Mouse (Mus musculus): ENCODE measurements around the gene Smarca2. TPM values are rescaled to one million over a fixed set of nuclear protein-coding genes. Genes with fewer than 3 reads are reported as not detected.
"Not testable (repeated sequence)": the region's sequence is repeated elsewhere in the genome, so short reads cannot be mapped to it uniquely, and the experiment has no call there.

The Smarca2 gene
- polyA plus RNA-seq, 1 experiment from 2014 or later = 46.3 TPM

GRCm38 (mm10) chr19:26730486-26730885 is 125.6 kb downstream of the Smarca2 start:
- H3K4me3 ChIP-seq (ENCODE audit: low read depth, low read length) = no peak overlapping the region
- no peak for DNase-seq (ENCODE audit: low spot score)
- H3K27me3 ChIP-seq (replicated peaks; ENCODE audit: insufficient read depth, low read length) = no peaks in the 10 kb centered on the region
- no peak overlapping the region for H3K4me2 ChIP-seq (replicated peaks; ENCODE audit: low read depth, low read length)
- H3K9me3 ChIP-seq (ENCODE audit: low read length) = no peaks in the 10 kb centered on the region
- H3K9ac ChIP-seq (replicated peaks; ENCODE audit: low read depth) = no peak overlapping the region
- 55% methylated on average over 9 of the region's 9 CpGs for WGBS
- peaks cover 8% of the 10 kb centered on the region; the same call in 1 of the 2 replicates for H3K4me1 ChIP-seq (ENCODE audit: insufficient read depth, low read depth, low read length)
- TF ChIP-seq EP300 (IDR thresholded peaks at IDR 0.05) = no peak
- TF ChIP-seq CTCF (IDR thresholded peaks at IDR 0.05) = no peak
- no peak for ATAC-seq
- no peak overlapping the region for H3K27ac ChIP-seq (ENCODE audit: low read length)
- no peaks in the 10 kb centered on the region; the same call in 1 of the 2 replicates for H3K36me3 ChIP-seq (ENCODE audit: insufficient read depth, low read length)

- DNase-seq (ENCODE audit: low spot score) = no peak
- no peaks in the 10 kb centered on the region for H3K27me3 ChIP-seq (replicated peaks; ENCODE audit: insufficient read depth, low read length)
- peaks cover 8% of the 10 kb centered on the region; the same call in 1 of the 2 replicates for H3K4me1 ChIP-seq (ENCODE audit: insufficient read depth, low read depth, low read length)
- WGBS = 69% methylated on average over 4 of the region's 4 CpGs
- TF ChIP-seq EP300 (IDR thresholded peaks at IDR 0.05) = no peak
- no peak for TF ChIP-seq CTCF (IDR thresholded peaks at IDR 0.05)
- H3K9ac ChIP-seq (replicated peaks; ENCODE audit: low read depth) = no peak overlapping the region
- H3K4me3 ChIP-seq (ENCODE audit: low read depth, low read length) = no peak overlapping the region
- ATAC-seq = no peak
- peak overlapping the region; percentile 3; the same call in 1 of the 2 replicates for H3K27ac ChIP-seq (ENCODE audit: low read length)
- no peaks in the 10 kb centered on the region; the same call in 1 of the 2 replicates for H3K36me3 ChIP-seq (ENCODE audit: insufficient read depth, low read length)
- no peaks in the 10 kb centered on the region for H3K9me3 ChIP-seq (ENCODE audit: low read length)
- no peak overlapping the region for H3K4me2 ChIP-seq (replicated peaks; ENCODE audit: low read depth, low read length)
Measured at GRCm38 (mm10) chr19:26731121-26731520, 126.3 kb downstream of the Smarca2 start.

GRCm38 (mm10) chr19:26731809-26732208 is 127.0 kb downstream of the Smarca2 start:
- no peaks in the 10 kb centered on the region; the same call in 1 of the 2 replicates for H3K36me3 ChIP-seq (ENCODE audit: insufficient read depth, low read length)
- no peaks in the 10 kb centered on the region for H3K27me3 ChIP-seq (replicated peaks; ENCODE audit: insufficient read depth, low read length)
- 6% methylated on average over 4 of the region's 4 CpGs for WGBS
- peak; percentile 70 for TF ChIP-seq CTCF (IDR thresholded peaks at IDR 0.05)
- 0 out of 2 replicates have a peak, but pooled peaks have one; percentile 13 for TF ChIP-seq EP300 (IDR thresholded peaks at IDR 0.05)
- no peak overlapping the region for H3K9ac ChIP-seq (replicated peaks; ENCODE audit: low read depth)
- DNase-seq (ENCODE audit: low spot score) (peak; percentile 83), ATAC-seq (peak; percentile 50; the same call in 1 of the 2 replicates)
- no peak overlapping the region; the same call in 1 of the 2 replicates for H3K4me2 ChIP-seq (replicated peaks; ENCODE audit: low read depth, low read length)
- H3K4me3 ChIP-seq (ENCODE audit: low read depth, low read length) = no peak overlapping the region
- H3K27ac ChIP-seq (ENCODE audit: low read length) = no peak overlapping the region
- H3K4me1 ChIP-seq (ENCODE audit: insufficient read depth, low read depth, low read length) = peaks cover 8% of the 10 kb centered on the region; the same call in 1 of the 2 replicates
- H3K9me3 ChIP-seq (ENCODE audit: low read length) = no peaks in the 10 kb centered on the region

GRCm38 (mm10) chr19:26733055-26733454 is 128.2 kb downstream of the Smarca2 start:
- no peak overlapping the region for H3K4me2 ChIP-seq (replicated peaks; ENCODE audit: low read depth, low read length)
- ATAC-seq = no peak
- H3K36me3 ChIP-seq (ENCODE audit: insufficient read depth, low read length) = no peaks in the 10 kb centered on the region; the same call in 1 of the 2 replicates
- no peak overlapping the region for H3K9ac ChIP-seq (replicated peaks; ENCODE audit: low read depth)
- H3K4me3 ChIP-seq (ENCODE audit: low read depth, low read length) = no peak overlapping the region
- no peak for DNase-seq (ENCODE audit: low spot score)
- H3K27me3 ChIP-seq (replicated peaks; ENCODE audit: insufficient read depth, low read length) = no peaks in the 10 kb centered on the region
- no peak for TF ChIP-seq CTCF (IDR thresholded peaks at IDR 0.05)
- no peak for TF ChIP-seq EP300 (IDR thresholded peaks at IDR 0.05)
- 73% methylated on average over 2 of the region's 2 CpGs for WGBS
- H3K27ac ChIP-seq (ENCODE audit: low read length) = no peak overlapping the region
- H3K9me3 ChIP-seq (ENCODE audit: low read length) = no peaks in the 10 kb centered on the region
- H3K4me1 ChIP-seq (ENCODE audit: insufficient read depth, low read depth, low read length) = peaks cover 4% of the 10 kb centered on the region; the same call in 1 of the 2 replicates

GRCm38 (mm10) chr19:26733546-26734100 is 128.8 kb downstream of the Smarca2 start:
- Histone ChIP-seq H3K27ac (ENCODE audit: low read length) (no peak overlapping the region; the same call in 1 of the 2 replicates), H3K4me3 (ENCODE audit: low read depth, low read length) (no peak overlapping the region), H3K9me3 (ENCODE audit: low read length) (no peaks in the 10 kb centered on the region), H3K36me3 (ENCODE audit: insufficient read depth, low read length) (no peaks in the 10 kb centered on the region; the same call in 1 of the 2 replicates), H3K4me1 (ENCODE audit: insufficient read depth, low read depth, low read length) (peaks cover 4% of the 10 kb centered on the region; the same call in 1 of the 2 replicates), H3K4me2 (replicated peaks; ENCODE audit: low read depth, low read length) (no peak overlapping the region), H3K9ac (replicated peaks; ENCODE audit: low read depth) (no peak overlapping the region), H3K27me3 (replicated peaks; ENCODE audit: insufficient read depth, low read length) (no peaks in the 10 kb centered on the region)
- ATAC-seq = 0 out of 2 replicates have a peak, but pooled peaks have one; percentile 14
- TF ChIP-seq CTCF (IDR thresholded peaks at IDR 0.05) = no peak
- TF ChIP-seq EP300 (IDR thresholded peaks at IDR 0.05) = no peak
- 51% methylated on average over 7 of the region's 7 CpGs for WGBS
- no peak for DNase-seq (ENCODE audit: low spot score)

GRCm38 (mm10) chr19:26734704-26735109 is 129.9 kb downstream of the Smarca2 start:
- Histone ChIP-seq H3K27ac (ENCODE audit: low read length) (no peak overlapping the region), H3K4me3 (ENCODE audit: low read depth, low read length) (no peak overlapping the region), H3K36me3 (ENCODE audit: insufficient read depth, low read length) (no peaks in the 10 kb centered on the region; the same call in 1 of the 2 replicates), H3K9me3 (ENCODE audit: low read length) (no peaks in the 10 kb centered on the region), H3K4me2 (replicated peaks; ENCODE audit: low read depth, low read length) (no peak overlapping the region), H3K4me1 (ENCODE audit: insufficient read depth, low read depth, low read length) (peaks cover 4% of the 10 kb centered on the region; the same call in 1 of the 2 replicates), H3K9ac (replicated peaks; ENCODE audit: low read depth) (no peak overlapping the region), H3K27me3 (replicated peaks; ENCODE audit: insufficient read depth, low read length) (no peaks in the 10 kb centered on the region)
- 74% methylated on average over 10 of the region's 10 CpGs for WGBS
- DNase-seq (ENCODE audit: low spot score) = no peak
- no peak for TF ChIP-seq CTCF (IDR thresholded peaks at IDR 0.05)
- TF ChIP-seq EP300 (IDR thresholded peaks at IDR 0.05) = no peak
- no peak for ATAC-seq

DNA sequence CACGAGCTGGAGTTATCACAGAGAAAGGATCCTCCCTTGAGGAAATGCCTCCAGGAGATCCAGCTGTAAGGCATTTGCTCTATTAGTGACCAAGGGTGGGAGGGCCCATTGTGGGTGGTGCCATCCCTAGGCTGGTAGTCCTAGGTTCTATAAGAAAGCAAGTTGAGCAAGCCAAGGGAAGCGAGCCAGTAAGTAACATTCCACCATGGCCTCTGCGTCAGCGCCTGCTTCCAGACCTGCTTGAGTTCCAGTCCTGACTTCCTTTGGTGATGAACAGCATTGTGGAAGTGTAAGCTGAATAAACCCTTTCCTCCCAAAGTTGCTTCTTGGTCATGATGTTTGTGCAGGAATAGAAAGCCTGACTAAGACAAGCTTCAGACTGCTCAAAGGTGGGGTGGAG is 140.2 kb downstream of the Smarca2 start:
- ATAC-seq = peak; percentile 2; the same call in 1 of the 2 replicates
- peak overlapping the region; percentile 95 for H3K27ac ChIP-seq (ENCODE audit: low read length)
- 57% methylated on average over 4 of the region's 4 CpGs for WGBS
- not testable (repeated sequence) for H3K4me2 ChIP-seq (replicated peaks; ENCODE audit: low read depth, low read length); H3K4me3 ChIP-seq (ENCODE audit: low read depth, low read length); H3K36me3 ChIP-seq (ENCODE audit: insufficient read depth, low read length); H3K9ac ChIP-seq (replicated peaks; ENCODE audit: low read depth); H3K9me3 ChIP-seq (ENCODE audit: low read length); DNase-seq (ENCODE audit: low spot score); H3K27me3 ChIP-seq (replicated peaks; ENCODE audit: insufficient read depth, low read length)
- peaks cover 10% of the 10 kb centered on the region; the same call in 1 of the 2 replicates for H3K4me1 ChIP-seq (ENCODE audit: insufficient read depth, low read depth, low read length)
